Mouse (Mus musculus) macrophage (primary cell): ENCODE data around the gene Tspan11. TPM values are rescaled to one million over a fixed set of nuclear protein-coding genes. Genes with fewer than 3 reads are reported as not detected.

Experiments used
- H3K27ac ChIP-seq: fragments of 350-480 bp; formaldehyde crosslinking; 2 replicates; pipeline ENCODE4 v1.9.0; 2021
- H3K36me3 ChIP-seq: fragments of 350-480 bp; formaldehyde crosslinking; 2 replicates; pipeline ENCODE4 v1.9.0; 2021; ENCODE audit errors: inconsistent target
- H3K4me3 ChIP-seq: fragments of 350-480 bp; formaldehyde crosslinking; 2 replicates; pipeline ENCODE4 v1.9.0; 2021; ENCODE audit errors: inconsistent target
- H3K79me2 ChIP-seq: fragments of 350-480 bp; formaldehyde crosslinking; 2 replicates; pipeline ENCODE4 v1.9.0; 2021; ENCODE audit errors: inconsistent target
- WGBS: methylation state at CpG from one replicate; pipeline ENCODE4 v1.1.7; 2026; ENCODE audit warnings: inconsistent platforms; ENCODE audit not compliant: missing documents; 5-methylcytosine and 5-hydroxymethylcytosine counted together
- polyA plus RNA-seq: library from polyadenylated mRNA; stranded (reverse); fragments of 250-400 nt; gene quantifications from 3 replicates; pipeline ENCODE4 v1.2.4, GENCODE M21; 2018; ENCODE audit warnings: inconsistent platforms

Gene Tspan11
- polyA plus RNA-seq, 1 experiment from 2014 or later, result not detected

- Histone ChIP-seq H3K36me3 (no peaks in the 10 kb centered on the region), H3K4me3 (no peak overlapping the region), H3K79me2 (no peaks in the 10 kb centered on the region), H3K27ac (no peak overlapping the region)
- WGBS, result 93% methylated on average over 1 of the region's 1 CpGs
Observed at GRCm38 (mm10) chr6:128001587-128001986, 114.2 kb downstream of the Tspan11 start.

GRCm38 (mm10) chr6:128002104-128002503 lies 114.7 kb downstream of the Tspan11 start:
- Histone ChIP-seq H3K4me3 (no peak overlapping the region), H3K27ac (no peak overlapping the region), H3K79me2 (no peaks in the 10 kb centered on the region), H3K36me3 (no peaks in the 10 kb centered on the region)
- WGBS, result 97% methylated on average over 10 of the region's 10 CpGs

GRCm38 (mm10) chr6:128002667-128003066 lies 115.3 kb downstream of the Tspan11 start:
- H3K79me2 ChIP-seq, result no peaks in the 10 kb centered on the region
- no peak overlapping the region for H3K27ac ChIP-seq
- no peak overlapping the region for H3K4me3 ChIP-seq
- WGBS, result 89% methylated on average over 4 of the region's 4 CpGs
- H3K36me3 ChIP-seq, result no peaks in the 10 kb centered on the region

- WGBS, result 87% methylated on average over 5 of the region's 5 CpGs
- Histone ChIP-seq H3K4me3 (no peak overlapping the region), H3K79me2 (no peaks in the 10 kb centered on the region), H3K36me3 (no peaks in the 10 kb centered on the region), H3K27ac (no peak overlapping the region)
Observed at GRCm38 (mm10) chr6:128003542-128003941, 116.2 kb downstream of the Tspan11 start.

Other genes starting within 250 kb of the Tspan11 start
- not detected in 3 replicates for gene Prmt8, start 118.1 kb upstream of the Tspan11 start, polyA plus RNA-seq